Mouse (Mus musculus): Measurements from ENCODE around the gene Mreg. TPM values are rescaled to one million over a fixed set of nuclear protein-coding genes. Genes with fewer than 3 reads are reported as not detected.

Gene Mreg
- polyA plus RNA-seq, 1 experiment from 2014 or later = 1.7 TPM

GRCm38 (mm10) chr1:72179947-72180346 lies 32.2 kb downstream of the Mreg start:
- Histone ChIP-seq H3K27me3 (replicated peaks) (no peaks in the 10 kb centered on the region), H3K4me1 (peaks cover 10% of the 10 kb centered on the region)
- ATAC-seq (replicated peaks) = no peak

GRCm38 (mm10) chr1:72176239-72176638 lies 35.9 kb downstream of the Mreg start:
- Histone ChIP-seq H3K9me3 (no peaks in the 10 kb centered on the region), H3K4me3 (no peak overlapping the region), H3K4me1 (no peaks in the 10 kb centered on the region), H3K27ac (no peak overlapping the region), H3K27me3 (replicated peaks) (no peaks in the 10 kb centered on the region), H3K4me2 (no peak overlapping the region), H3K36me3 (replicated peaks) (no peaks in the 10 kb centered on the region), H3K9ac (no peak overlapping the region)
- 84% methylated on average over 6 of the region's 6 CpGs for WGBS
- no peak for ATAC-seq (replicated peaks)

More at GRCm38 (mm10) chr1:72179947-72180346, 32.2 kb downstream of the Mreg start:
- Histone ChIP-seq H3K4me3 (no peak overlapping the region), H3K4me2 (no peak overlapping the region), H3K9ac (no peak overlapping the region), H3K9me3 (no peaks in the 10 kb centered on the region), H3K36me3 (replicated peaks) (no peaks in the 10 kb centered on the region), H3K27ac (no peak overlapping the region)
- WGBS = 86% methylated on average over 7 of the region's 7 CpGs

DNA sequence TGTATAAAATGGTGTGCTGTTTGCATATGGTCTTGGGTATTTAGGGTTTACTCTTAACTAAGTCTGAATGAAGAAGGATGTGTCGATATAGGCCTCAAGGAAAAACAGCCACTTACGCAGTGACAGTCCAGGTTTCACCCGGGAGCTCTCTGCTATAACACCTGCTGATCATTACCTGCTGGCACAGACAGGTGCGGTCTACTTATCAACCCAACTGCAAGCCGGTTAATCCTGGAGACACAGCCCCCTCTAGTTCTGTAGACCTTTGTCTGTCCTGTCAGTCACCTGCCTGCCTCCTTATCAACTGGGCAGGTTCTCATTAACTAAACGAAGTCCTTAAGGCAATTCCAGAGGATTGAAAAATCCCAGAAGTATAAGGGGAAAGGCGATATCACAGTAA lies 37.9 kb downstream of the Mreg start:
- no peaks in the 10 kb centered on the region for H3K4me1 ChIP-seq
- no peak overlapping the region for H3K27ac ChIP-seq
- no peak overlapping the region for H3K9ac ChIP-seq
- 77% methylated on average over 7 of the region's 7 CpGs for WGBS
- ATAC-seq (replicated peaks) = no peak
- H3K36me3 ChIP-seq (replicated peaks) = no peaks in the 10 kb centered on the region
- no peak overlapping the region for H3K4me3 ChIP-seq
- H3K4me2 ChIP-seq = no peak overlapping the region
- no peaks in the 10 kb centered on the region for H3K9me3 ChIP-seq
- H3K27me3 ChIP-seq (replicated peaks) = no peaks in the 10 kb centered on the region

DNA sequence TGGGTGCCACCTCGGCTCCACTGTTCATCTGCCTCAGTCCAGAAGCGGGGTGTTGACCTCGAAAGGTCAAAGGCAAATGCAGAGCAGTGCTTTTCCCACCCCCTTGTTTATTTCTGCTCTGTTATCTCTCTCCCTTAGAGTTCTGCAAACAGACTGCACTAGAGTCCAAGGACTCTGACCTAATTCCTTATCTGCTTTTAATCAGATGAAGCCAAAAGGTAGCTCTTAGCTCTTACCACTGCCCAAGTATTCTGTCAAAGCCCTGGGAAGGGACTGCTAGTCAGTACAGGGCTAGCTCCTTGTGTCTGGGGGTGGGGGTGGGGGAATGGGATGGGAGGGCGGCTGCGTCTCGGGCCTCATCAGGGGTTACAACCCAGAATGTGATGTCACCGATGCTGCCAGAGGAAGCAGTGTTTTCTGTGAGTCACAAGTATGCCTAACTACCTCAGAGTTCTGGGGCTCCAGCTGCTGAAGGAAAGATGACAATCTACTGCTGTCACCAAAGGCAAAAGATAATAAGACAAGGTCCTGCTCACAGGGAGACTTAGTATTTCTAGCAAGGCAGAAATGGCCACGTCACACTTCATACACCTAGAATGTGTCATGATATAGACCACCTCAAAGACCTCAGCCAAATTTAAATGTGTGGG lies 38.6 kb downstream of the Mreg start:
- ATAC-seq (replicated peaks) = no peak
- 82% methylated on average over 8 of the region's 8 CpGs for WGBS
- no peak overlapping the region for H3K9ac ChIP-seq

GRCm38 (mm10) chr1:72172788-72173187 lies 39.3 kb downstream of the Mreg start:
- Histone ChIP-seq H3K9me3 (no peaks in the 10 kb centered on the region), H3K36me3 (replicated peaks) (no peaks in the 10 kb centered on the region), H3K27me3 (replicated peaks) (no peaks in the 10 kb centered on the region), H3K4me2 (no peak overlapping the region), H3K9ac (no peak overlapping the region), H3K4me3 (no peak overlapping the region), H3K27ac (no peak overlapping the region), H3K4me1 (no peaks in the 10 kb centered on the region)
- WGBS = 93% methylated on average over 8 of the region's 8 CpGs
- no peak for ATAC-seq (replicated peaks)

More for the DNA sequence above, 38.6 kb downstream of the Mreg start:
- no peak overlapping the region for H3K4me2 ChIP-seq
- no peaks in the 10 kb centered on the region for H3K36me3 ChIP-seq (replicated peaks)
- H3K27ac ChIP-seq = no peak overlapping the region
- H3K27me3 ChIP-seq (replicated peaks) = no peaks in the 10 kb centered on the region
- H3K9me3 ChIP-seq = no peaks in the 10 kb centered on the region
- H3K4me3 ChIP-seq = no peak overlapping the region
- no peaks in the 10 kb centered on the region for H3K4me1 ChIP-seq

GRCm38 (mm10) chr1:72171001-72171860 lies 40.9 kb downstream of the Mreg start:
- Histone ChIP-seq H3K27me3 (replicated peaks) (no peaks in the 10 kb centered on the region), H3K27ac (no peak overlapping the region), H3K9ac (no peak overlapping the region), H3K4me3 (no peak overlapping the region), H3K9me3 (no peaks in the 10 kb centered on the region), H3K36me3 (replicated peaks) (no peaks in the 10 kb centered on the region), H3K4me2 (no peak overlapping the region), H3K4me1 (no peaks in the 10 kb centered on the region)
- WGBS = 67% methylated on average over 13 of the region's 13 CpGs
- 0 out of 2 replicates have a peak, but pooled peaks have one; percentile 39 for ATAC-seq (replicated peaks)

DNA sequence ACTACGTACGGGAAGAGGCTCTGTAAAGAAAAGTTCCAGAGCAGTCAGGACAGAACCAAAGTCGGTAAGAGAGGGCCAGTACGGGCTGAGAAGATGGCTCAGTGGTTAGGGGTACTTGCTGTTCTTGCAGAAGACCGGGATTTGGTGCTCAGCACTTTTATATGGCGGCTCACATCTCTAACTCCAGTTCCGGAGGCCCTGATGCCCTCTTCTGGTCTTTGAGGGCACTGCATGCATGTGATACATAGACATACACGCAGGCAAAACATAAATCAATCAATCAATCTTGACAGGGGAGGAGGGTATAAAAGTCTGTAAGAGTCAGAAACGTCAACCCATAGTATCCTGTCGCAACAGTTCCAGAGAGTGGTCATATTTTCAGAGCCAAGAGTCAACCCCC lies 45.1 kb downstream of the Mreg start:
- Histone ChIP-seq H3K4me1 (no peaks in the 10 kb centered on the region), H3K4me3 (no peak overlapping the region), H3K27me3 (replicated peaks) (no peaks in the 10 kb centered on the region), H3K36me3 (replicated peaks) (no peaks in the 10 kb centered on the region), H3K9me3 (no peaks in the 10 kb centered on the region), H3K27ac (no peak overlapping the region), H3K4me2 (no peak overlapping the region), H3K9ac (no peak overlapping the region)
- no peak for ATAC-seq (replicated peaks)
- 96% methylated on average over 10 of the region's 10 CpGs for WGBS

GRCm38 (mm10) chr1:72166468-72166814 lies 45.7 kb downstream of the Mreg start:
- no peak for ATAC-seq (replicated peaks)
- Histone ChIP-seq H3K4me1 (no peaks in the 10 kb centered on the region), H3K4me2 (no peak overlapping the region), H3K27me3 (replicated peaks) (no peaks in the 10 kb centered on the region), H3K4me3 (no peak overlapping the region), H3K27ac (no peak overlapping the region), H3K9ac (no peak overlapping the region), H3K9me3 (no peaks in the 10 kb centered on the region), H3K36me3 (replicated peaks) (no peaks in the 10 kb centered on the region)
- WGBS = 96% methylated on average over 5 of the region's 5 CpGs

DNA sequence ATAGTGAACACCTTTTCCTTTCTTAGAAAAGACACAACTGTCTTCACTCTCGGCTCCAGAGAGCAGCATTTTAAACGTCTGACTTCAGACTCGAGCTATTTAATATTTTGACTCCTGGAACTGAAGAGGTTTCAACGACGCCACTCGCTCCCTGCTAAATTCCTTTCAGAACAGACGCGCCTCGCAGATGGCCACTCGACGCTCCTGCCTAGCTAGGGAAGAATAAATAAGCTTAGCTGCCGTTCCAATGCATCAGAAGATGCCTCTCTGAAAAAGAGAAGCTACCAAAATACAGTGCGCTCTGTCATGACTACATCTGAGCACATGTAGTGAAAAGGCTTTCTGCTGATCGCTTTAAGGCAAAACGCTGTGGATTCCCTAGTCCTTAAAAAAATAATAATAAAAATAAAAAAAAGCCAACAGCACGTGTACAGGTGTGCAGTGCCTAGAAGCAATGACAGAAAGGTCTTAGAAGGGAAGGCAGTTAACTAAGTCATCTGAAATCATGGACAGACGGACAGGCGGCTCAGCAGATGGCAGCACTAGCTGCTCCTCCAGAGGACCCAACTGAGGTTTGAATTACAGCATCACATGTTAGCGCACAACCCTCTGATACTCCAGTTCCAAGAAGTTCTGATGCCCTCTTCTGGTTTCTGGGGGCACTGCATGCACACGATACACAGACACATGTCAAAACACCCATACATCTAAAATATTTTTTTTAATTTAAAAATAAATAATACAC lies 46.2 kb downstream of the Mreg start:
- H3K9ac ChIP-seq = no peak overlapping the region
- H3K4me1 ChIP-seq = no peaks in the 10 kb centered on the region
- WGBS = 86% methylated on average over 20 of the region's 20 CpGs
- H3K9me3 ChIP-seq = no peaks in the 10 kb centered on the region
- no peak overlapping the region for H3K27ac ChIP-seq
- H3K27me3 ChIP-seq (replicated peaks) = no peaks in the 10 kb centered on the region
- H3K4me2 ChIP-seq = no peak overlapping the region
- no peak overlapping the region for H3K4me3 ChIP-seq
- H3K36me3 ChIP-seq (replicated peaks) = no peaks in the 10 kb centered on the region
- ATAC-seq (replicated peaks) = no peak

GRCm38 (mm10) chr1:72160321-72160720 lies 51.8 kb downstream of the Mreg start:
- Histone ChIP-seq H3K9ac (no peak overlapping the region), H3K4me2 (no peak overlapping the region), H3K4me1 (no peaks in the 10 kb centered on the region), H3K27me3 (replicated peaks) (no peaks in the 10 kb centered on the region), H3K4me3 (no peak overlapping the region), H3K9me3 (no peaks in the 10 kb centered on the region), H3K36me3 (replicated peaks) (no peaks in the 10 kb centered on the region), H3K27ac (no peak overlapping the region)
- 90% methylated on average over 7 of the region's 7 CpGs for WGBS
- ATAC-seq (replicated peaks) = no peak

DNA sequence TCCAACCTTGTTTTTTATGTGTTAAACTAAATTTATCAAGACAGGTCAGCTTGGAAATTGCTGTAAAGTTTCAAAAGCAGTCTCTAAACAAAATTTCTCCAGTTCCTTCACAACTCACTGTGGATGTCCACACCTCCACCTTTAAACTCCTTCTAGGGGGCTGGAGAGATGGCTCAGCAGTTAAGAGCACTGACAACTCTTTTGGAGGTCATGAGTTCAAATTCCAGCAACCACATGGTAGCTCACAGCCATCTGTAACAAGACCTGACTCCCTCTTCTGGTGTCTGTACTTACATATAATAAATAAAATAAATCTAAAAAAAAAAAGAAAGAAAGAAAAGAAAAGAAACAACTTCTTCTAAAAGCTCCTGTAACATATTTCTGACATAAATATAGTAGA lies 67.1 kb downstream of the Mreg start:
- Histone ChIP-seq H3K4me2 (no peak overlapping the region), H3K4me3 (no peak overlapping the region), H3K4me1 (peaks cover 3% of the 10 kb centered on the region; the same call in 1 of the 2 replicates), H3K36me3 (replicated peaks) (no peaks in the 10 kb centered on the region), H3K27me3 (replicated peaks) (no peaks in the 10 kb centered on the region), H3K9ac (no peak overlapping the region), H3K27ac (no peak overlapping the region), H3K9me3 (no peaks in the 10 kb centered on the region)
- no peak for ATAC-seq (replicated peaks)

DNA sequence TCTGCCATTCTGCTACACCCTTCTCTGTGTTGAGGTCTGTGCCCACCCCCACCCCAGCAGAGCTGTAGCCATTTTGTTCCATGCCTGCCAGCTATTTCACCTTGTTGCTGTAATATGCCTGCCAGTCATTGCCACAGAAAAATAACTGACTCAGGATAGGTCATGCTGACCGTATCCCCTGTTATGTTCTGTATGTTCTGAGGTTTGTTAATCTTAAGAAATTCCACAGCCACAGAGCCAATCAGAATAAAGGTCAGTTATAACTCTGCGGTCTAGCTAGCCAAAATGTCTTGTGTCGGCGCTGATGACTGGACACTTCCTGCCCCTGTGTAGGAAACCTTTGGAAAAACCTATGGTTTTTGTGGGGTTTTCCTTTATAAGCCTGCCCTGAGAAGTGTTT lies 67.7 kb downstream of the Mreg start:
- Histone ChIP-seq H3K27me3 (replicated peaks) (no peaks in the 10 kb centered on the region), H3K9me3 (no peaks in the 10 kb centered on the region), H3K4me1 (peaks cover 3% of the 10 kb centered on the region; the same call in 1 of the 2 replicates), H3K4me3 (no peak overlapping the region), H3K36me3 (replicated peaks) (no peaks in the 10 kb centered on the region), H3K4me2 (no peak overlapping the region), H3K9ac (no peak overlapping the region), H3K27ac (no peak overlapping the region)
- no peak for ATAC-seq (replicated peaks)
- WGBS = 90% methylated on average over 4 of the region's 4 CpGs
